Mouse (Mus musculus) c-Kit-negative CD71-positive TER-119-positive erythroid progenitor cells, embryonic 14.5 days (primary cell): ENCODE data around the gene Nop2.
A peak's percentile ranks its signal among the peaks of the same experiment; 100 is the strongest.
"Not testable (repeated sequence)": the region's sequence is repeated elsewhere in the genome, so short reads cannot be mapped to it uniquely, and the experiment has no call there.

ENCODE experiments used
- DNase-seq: peaks from one replicate; pipeline ENCODE4 v3.0.0-alpha.2; 2013; ENCODE audit warnings: low read depth, low spot score

The Nop2 gene

DNA sequence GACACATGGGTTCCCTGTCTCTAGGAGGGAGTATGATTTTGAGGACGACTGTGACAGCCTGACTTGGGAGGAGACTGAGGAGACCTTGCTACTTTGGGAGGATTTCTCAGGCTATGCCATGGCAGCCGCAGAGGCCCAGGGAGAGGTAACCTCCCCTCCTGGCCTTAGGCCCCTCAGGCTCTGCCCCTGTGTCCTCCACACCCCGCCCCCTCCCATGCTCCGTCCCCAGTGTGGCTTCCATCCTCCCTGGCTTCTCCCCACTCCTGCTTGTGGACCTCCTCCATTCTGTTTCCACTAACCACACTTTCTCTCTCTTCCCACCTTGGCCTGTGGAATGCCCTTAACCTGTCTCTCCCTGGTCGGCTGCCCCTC lies 21.3 kb downstream of the Nop2 start:
- no peak for DNase-seq

GRCm38 (mm10) chr6:125153682-125154081 lies 22.0 kb downstream of the Nop2 start:
- no peak for DNase-seq

DNA sequence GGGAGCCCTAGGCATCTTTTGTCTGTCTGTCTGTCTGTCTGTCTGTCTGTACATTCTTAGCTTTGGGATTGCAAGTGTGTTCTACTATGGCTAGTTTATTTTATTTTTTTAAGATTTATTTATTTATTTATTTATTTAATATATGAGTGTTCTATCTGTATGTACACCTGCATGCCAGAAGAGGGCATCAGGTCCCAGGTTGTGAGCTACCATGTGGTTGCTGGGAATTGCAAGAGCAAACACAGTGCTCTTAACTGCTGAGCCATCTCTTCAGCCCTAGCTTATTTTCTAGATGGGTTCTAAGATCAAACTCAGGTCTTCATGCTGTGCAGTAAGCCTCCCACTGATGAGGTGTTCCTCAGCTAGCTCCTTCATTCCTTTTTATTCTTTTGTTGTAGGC lies 22.8 kb downstream of the Nop2 start:
- no peak for DNase-seq

DNA sequence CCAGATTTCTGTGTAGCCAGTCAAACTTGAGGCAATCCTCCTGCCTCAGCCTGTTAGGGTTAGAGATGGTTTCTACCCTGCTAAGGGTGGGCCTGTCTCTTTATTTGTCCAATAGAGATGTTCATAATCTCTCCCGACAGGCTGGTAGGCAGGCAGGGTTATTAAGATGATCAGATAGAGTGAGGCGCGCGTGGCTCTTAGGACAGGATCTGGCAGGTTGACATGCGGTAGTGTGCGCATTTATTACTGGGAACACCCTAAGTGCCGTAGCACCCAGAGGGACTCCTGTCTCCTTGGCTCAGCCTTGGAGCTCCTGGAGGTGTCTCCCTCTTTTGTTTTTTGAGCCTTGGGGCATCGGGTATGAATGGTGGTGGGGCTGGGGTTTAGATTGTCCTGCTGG lies 23.6 kb downstream of the Nop2 start:
- DNase-seq = no peak

DNA sequence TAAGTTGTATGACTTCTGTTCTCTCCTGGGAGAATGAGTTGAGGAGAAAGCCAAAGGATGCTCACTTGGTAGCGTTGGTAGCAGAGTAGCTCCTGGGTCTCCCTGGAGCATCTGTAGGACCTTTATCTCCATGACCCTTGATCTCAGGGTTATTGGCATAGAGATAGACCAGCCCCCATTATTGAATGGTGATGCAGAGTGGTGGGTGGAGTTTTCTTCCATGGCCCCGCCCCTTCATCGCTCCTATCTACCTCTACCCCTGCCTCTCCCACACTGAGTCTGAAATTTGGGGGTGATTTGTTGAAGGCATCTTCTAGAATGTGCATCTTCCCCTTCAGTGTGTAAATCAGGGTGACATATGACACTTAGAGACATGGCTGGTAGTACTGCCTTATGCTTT lies 24.8 kb downstream of the Nop2 start:
- DNase-seq = no peak

DNA sequence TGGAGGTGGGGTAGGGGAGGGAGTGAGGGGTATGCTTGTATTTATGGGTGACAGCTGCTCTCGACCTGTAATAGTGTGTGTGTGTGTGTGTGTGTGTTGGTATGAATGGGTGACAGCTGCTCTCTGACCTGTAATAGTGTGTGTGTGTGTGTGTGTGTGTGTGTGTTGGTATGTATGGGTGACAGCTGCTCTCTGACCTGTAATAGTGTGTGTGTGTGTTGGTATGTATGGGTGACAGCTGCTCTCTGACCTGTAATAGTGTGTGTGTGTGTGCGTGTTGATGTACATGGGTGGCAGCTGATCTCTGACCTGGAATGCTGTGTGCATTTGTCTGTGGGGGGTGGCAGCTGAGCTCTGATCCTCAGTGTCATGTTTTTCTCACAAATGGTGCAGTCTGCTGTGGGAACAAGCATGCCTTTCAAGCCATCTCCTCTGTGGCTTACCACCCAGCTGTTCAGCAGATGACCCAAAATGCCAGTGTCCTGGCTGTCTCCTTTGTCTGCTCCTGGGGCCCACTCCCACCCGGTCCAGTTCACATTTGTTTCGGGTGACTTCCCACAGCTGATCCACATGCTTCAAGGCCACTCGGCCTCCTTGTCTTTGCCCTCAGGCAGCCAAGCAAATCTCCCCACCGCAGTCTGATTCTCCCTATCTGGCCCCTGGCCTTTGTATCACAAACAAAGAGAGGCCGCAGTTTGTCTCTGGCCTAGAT lies 25.4 kb downstream of the Nop2 start:
- no peak for DNase-seq

DNA sequence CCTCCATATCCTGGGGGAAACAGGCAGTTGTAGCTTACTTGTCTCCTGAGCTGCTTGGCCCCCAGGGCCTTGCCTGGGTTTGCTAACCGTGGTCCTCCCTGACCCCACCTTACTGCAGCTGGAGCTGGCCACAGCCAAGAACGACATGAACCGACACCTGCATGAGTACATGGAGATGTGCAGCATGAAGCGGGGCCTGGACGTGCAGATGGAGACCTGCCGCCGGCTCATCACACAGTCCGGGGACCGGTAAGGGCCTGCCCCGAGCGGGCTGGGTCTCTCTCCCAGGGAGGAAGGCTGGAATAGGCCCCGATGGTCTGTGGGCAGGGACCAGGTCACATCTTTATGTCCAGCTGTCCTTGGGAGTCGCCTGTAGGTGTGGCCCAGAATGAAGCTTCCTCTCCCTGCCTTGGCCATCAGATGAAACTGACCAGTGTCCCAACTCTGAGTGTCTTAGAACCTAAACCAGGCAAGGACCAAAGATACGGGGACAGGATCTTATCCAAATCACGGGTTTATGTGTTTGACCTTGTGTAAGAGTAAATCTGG lies 27.3 kb downstream of the Nop2 start:
- no peak for DNase-seq

DNA sequence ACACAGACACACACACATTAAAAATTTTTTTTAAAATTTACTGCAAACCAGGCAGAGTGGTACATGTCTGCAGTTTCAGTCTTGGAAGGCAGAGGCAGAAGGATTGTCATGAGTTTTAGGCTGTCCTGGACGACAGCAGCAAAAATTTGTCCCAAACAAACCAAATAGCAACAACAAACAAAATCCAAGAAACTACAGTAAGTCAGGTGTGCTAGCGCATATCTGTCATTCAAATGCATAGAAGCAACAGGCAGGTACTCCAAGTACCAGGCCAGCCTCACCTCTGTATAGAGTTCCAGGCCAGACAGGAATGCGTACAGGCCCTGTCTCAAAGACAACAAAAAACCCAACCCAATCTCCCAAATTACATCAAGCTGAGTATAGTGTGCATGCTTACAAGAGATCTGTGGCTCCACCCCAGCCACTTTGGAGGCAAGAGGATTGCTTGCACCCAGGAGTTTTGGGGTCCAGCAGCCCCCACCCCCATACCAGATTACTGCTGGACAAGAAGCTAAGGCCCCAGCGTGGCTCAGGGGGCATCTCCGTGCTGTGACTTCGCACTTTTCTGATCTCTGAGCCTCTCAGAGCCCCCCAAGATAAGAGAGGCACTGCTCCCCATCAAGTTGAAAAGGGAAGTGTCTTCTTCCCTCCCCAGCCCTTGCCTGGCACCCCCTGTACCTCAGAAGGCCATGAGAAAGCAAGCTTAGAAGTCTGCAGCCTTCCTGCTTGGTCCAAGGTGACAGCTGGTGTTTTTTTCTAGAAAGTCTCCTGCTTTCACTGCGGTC lies 28.3 kb downstream of the Nop2 start:
- no peak for DNase-seq

DNA sequence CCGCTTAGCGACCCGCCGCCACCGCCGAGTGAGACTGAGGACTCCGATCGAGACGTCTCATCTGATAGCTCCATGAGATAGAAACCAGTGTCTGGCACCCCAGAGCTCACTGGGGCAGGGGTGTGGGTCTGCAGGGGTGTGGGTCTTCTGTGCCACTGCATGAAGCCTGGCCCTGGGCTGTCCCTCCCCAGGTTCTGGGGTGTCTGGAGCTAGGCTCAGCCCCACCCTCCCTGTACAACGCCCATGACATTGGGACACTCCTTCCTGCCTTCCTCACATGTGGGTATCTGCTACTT lies 28.8 kb downstream of the Nop2 start:
- no peak for DNase-seq

DNA sequence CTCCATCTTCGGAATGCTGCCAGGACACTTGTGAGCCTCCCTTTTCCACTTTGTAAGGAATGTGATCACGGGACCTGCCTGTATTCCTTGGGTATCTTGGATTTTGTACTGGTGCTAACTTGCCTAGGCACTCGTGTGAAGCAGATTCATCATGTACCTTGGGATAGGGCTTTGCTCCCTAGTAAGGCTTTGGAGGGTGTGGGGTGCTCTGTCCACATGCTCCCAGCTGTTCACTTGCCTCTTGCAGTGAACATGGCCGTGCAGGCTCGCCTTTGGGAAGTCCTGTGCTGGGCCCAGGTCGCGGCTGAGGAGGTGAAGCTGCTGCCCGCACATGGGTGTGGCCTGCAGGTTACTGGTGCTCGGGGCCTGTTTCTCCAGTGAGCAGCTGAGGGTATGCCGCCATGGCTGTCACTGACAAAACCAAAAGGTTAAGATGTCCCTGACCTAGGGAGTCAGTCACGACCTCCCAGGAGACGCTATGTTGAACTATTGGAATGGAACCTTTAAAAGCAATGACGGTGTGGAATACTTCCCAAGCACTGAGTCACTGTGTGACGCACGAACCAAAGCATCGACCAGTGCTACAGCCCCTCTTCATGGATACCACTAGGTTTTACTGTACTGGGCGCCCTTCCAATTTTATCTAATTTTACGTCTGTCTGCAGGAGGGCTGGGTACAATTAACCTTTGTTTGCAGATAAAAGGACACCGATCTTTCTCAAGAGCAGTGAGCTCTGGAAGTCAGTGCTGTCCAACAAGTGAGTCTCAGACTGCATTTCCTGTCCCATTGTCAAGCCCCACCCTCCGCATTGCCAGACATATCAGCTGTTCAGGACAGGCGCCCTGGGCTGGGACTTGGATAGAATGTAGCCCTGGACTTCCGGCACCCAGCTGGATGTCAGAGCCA lies 29.4 kb downstream of the Nop2 start:
- DNase-seq = no peak

DNA sequence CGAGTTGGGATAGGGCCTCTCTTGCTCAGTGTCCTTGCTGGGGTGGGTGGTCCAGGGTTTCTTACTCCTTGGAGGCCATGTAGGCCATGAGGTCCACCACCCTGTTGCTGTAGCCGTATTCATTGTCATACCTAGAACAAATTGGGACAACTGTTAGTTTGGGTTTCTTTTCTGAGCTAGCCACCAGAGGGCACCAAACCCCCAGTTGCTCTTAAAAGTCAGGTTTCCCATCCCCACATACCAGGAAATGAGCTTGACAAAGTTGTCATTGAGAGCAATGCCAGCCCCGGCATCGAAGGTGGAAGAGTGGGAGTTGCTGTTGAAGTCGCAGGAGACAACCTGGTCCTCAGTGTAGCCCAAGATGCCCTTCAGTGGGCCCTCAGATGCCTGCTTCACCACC lies 30.3 kb downstream of the Nop2 start:
- DNase-seq = not testable (repeated sequence)

DNA sequence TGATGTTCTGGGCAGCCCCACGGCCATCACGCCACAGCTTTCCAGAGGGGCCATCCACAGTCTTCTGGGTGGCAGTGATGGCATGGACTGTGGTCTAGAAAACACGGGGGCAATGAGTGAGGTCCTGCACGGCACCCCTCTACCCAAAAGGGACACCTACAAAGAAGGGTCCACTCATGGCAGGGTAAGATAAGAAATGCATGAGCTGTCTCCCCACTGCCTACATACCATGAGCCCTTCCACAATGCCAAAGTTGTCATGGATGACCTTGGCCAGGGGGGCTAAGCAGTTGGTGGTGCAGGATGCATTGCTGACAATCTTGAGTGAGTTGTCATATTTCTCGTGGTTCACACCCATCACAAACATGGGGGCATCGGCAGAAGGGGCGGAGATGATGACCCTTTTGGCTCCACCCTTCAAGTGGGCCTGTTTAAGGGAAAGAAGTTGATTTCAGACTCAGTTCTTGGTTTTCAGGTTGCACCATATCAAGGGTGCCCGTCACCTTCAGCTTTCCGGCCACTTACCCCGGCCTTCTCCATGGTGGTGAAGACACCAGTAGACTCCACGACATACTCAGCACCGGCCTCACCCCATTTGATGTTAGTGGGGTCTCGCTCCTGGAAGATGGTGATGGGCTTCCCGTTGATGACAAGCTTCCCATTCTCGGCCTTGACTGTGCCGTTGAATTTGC lies 31.1 kb downstream of the Nop2 start:
- DNase-seq = not testable (repeated sequence)

- no peak for DNase-seq
Observed at GRCm38 (mm10) chr6:125163801-125164657, 32.3 kb downstream of the Nop2 start.

GRCm38 (mm10) chr6:125164672-125165327 lies 33.1 kb downstream of the Nop2 start:
- DNase-seq = no peak

GRCm38 (mm10) chr6:125165328-125165891 lies 33.7 kb downstream of the Nop2 start:
- DNase-seq = peak; percentile 62

DNA sequence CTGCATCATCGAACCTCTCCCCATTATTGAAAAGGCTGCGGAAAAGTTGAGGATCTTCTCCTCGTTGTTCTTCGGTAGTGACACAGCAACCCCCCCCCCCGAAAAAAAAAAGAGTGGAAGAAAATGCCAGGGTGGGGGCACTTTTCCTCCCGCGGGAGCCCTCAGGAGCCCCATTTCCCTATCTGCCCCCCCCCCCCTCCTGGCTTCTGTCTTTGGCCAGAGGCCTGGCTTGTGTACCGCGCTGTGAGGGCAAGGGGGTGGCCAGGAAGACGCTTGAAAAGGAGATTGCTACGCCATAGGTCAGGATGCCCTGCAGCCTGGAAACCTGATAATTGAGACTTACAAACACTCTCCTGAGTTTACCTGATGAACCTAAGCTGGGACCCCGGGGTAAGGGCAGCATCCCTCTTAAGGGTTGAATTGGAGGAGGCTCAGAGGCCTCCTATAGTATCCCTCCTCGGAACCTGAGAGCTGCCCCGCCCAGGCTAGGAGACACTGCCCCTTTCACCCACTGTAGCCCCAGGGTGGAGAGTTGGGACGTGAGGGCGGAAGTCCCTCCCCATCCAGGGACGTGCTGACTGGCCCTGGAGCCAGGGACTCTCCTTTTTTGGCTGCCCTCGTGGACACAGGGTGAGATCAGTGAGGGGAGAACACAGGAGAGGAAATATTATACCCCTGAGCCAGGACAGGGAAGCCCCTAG lies 34.5 kb downstream of the Nop2 start, which contains the start of gene Gapdh:
Gapdh (minus strand) TSS at position 417 of the 701 bp plus-strand sequence.
- DNase-seq = no peak

DNA sequence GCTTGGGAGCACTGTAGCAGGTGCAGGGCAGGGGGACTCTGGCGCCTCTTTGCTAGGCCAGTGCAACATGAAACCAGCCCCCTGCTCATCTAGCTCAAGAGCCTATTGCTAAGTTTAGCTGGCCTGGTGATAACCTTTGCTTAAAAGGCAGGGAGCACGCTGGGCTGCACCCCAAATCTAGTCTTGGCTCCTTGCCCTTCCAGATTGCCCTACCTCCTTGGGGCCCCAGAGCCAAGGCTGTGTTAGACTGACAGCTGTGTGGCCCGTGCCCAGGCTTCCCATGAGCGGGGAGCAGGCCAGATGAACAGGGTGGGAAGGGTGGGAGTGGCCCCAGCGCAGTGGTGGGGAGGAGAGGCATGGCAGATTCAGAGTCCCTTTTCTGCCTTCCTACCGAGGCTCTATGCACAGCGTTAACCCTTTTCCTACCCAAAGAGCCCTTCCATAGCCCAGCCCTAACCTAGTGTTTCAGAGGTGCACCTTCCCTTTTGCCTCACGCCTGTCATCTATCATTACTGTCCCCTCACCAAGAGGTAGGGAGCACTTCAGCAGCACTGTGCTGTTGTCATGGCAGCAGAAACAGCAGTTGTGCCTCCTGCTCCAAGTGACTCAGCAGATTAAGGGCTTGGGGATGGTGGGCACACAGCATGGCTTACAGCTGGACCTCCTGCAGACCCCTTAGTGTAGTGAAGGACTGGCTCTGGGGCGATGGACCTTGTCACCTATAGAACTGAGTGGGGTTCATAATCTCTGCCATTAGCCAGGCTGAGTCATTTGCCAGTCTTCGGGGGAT lies 35.3 kb downstream of the Nop2 start:
- DNase-seq = no peak

- DNase-seq = no peak
Observed at GRCm38 (mm10) chr6:125168086-125168485, 36.4 kb downstream of the Nop2 start.
